Mouse (Mus musculus) cerebellum, postnatal 14 days (tissue): Measurements from ENCODE around the gene Ric1.

Experiments used
- DNase-seq, 2 experiments: peaks; one replicate each; pipeline ENCODE4 v3.0.0; 2021; ENCODE audit warnings: mixed read lengths in 2 of 2

Gene Ric1

DNA sequence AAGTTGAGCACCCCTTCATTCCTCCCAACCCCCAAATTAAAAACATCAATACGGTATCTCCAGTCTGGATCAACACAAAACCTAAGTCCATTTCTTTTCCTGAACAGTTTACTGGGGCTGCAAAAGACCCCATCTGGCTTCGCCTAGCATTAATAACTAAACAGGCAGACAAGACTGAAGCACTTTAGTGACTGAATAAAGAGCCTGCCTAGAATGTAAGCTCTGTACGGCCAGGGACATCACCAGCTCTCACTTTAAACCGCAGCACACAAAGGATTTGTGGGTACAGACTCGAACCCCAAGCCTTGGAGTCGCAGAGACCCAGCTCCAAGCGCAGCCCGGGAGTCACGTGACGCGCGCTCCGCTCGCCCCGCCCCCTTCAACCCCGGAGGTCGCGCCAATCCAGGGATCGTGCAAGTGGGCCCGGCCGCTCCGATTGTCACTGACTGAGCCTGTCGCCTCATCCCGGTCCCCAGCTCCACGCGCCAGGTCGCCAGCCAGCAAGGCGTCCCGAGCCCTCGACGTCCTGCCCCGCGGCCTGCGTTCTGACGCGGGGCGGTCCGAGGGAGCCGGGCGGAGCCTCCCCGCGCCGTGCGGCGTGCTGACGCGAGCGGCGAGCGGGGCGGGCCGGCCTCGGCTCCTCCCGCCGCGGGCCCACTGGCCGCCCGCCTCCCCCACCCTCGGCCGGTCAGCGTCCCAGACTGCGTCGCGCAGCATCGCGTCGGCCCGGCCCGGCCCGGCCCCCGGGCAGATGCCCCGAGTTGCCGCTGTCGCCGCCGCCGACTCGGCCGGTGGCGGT, at the start of gene Ric1:
Gene Ric1, plus strand, starts transcription at position 646 of the 799 bp plus-strand sequence.
- peak; percentile 92 to 94 for DNase-seq

DNA sequence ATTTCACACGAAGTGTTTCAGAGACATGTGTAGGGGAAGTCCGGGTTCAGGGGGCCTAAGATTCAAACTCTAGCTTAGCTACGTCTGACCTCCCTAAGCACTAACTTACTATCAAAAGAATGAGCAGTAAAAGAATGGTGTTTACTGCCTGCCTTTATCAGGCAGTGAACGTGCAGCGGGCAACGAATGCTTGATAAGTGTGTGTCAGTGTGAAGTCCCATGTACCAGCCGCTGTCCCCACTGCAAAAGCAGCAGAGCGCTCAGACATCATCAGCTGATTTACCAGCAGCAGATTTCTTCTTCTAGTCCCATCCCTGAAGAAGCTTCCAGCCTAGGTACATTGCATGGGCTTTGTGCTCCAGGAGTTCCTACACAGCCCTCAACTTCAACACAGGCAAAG, 49.7 kb upstream of the Ric1 start:
- no peak for DNase-seq

DNA sequence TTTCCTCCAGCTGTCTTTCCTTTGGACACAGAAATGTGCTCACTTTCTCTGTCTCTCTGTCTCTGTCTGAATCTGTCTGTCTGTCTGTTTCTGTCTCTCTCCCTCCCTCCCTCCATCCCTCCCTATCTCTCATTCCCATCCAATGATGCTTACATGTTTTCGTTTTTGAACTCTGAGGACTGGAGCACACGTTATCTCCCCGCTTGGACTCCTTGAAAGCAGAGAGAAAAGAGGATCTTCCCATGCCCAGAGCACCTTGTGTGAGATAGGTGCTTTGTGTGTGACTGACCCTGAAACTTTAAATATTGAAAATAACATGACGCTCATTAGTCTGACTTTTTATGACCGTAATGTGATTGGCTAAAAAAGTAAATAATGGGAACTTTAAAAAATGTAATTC, 49.1 kb upstream of the Ric1 start:
- DNase-seq, result no peak

DNA sequence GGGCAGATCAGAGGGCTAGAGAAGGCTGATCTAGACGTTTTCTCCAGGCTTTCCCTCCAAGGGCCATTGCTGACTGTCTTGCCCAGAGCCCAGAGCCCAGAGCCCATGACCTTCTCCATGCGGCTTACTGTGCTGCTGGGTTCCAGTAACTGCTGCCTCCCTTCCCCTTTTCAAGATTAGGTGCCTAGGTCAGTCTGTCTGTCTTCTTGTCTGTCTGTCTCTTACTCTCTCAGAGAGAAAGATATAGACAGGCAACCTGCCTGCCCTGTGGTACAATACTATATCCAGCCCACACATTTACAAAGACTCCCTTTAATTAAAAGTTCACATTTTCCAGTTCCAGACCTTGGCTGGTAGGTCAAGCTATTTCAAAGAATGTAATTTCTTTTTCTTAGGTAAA, 47.3 kb upstream of the Ric1 start:
- DNase-seq, result no peak

DNA sequence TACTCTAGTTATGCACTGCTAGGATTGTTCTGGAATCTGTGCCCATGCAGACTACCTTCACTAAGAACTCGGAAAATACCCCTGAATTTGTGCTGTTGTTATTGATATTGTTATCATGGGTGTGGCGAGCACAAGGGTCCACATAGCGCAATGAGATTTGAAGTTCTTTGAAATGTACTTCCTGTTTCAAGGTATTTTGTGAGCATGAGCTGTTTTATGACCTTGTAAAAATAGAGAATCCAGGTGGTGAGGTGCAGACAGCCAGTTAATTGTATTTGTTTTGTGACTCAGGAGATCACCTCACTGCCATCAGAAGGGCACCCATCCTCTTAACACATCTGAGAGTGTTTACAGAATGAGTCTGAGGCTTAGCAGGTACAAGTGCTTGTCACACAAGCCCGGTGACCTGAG, 46.9 kb upstream of the Ric1 start:
- no peak for DNase-seq

DNA sequence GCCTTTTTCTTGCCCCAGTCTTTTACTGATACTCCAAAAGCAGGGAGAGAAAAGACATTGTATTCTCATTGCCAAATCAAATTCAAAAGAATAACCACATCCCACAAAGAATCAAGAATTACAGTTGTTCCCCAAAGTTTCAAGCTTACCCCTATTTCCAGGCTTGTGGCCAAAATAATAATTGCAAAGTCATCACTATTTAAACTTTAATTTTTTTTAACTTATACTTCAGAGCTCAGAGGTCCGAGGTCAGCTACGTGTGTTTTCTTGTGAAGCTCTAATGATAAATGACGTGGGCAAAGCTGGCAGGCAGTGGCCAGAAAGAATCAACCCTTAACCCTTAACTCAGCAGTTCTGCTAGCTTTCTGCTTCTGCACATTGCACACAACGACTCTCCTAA, 43.5 kb upstream of the Ric1 start:
- DNase-seq, result no peak

DNA sequence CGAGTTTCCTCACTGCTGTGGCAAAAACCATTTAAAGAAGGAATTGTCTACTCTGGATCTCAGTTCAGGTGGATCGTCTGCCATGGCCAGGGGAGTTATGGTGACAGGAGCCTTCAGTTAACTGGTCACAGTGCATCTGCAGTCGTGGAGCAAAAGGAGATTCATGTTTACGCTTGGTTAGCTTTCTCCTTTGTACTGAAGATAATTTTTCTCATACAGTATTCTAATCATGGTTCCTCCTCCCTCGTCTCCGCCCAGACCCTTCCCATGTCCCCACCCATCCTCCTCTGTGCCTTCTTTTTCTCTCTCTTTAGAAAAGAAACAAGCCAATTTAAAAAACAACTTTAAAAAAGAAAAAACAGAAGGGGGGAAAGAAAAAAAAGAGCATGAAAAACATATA, 40.5 kb upstream of the Ric1 start:
- no peak for DNase-seq

DNA sequence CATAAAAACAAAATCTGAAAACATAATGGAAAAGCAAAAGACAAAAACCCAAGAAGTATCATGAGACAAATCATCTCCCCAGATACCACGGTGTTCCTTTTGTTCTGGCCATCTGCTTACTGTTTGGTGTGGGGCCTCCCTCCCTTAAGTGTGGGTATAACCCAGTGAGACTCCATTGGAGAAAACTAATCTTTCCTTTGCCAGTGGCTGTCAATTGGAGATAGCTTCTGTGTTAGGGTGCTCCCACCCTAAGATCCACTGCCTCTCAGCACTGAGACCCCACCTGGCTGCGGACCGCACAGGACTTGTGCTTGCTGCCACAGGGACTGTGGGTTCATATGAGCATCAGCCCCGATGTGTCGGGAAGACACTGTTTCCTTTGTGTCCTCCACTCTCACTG, 39.9 kb upstream of the Ric1 start:
- no peak for DNase-seq

DNA sequence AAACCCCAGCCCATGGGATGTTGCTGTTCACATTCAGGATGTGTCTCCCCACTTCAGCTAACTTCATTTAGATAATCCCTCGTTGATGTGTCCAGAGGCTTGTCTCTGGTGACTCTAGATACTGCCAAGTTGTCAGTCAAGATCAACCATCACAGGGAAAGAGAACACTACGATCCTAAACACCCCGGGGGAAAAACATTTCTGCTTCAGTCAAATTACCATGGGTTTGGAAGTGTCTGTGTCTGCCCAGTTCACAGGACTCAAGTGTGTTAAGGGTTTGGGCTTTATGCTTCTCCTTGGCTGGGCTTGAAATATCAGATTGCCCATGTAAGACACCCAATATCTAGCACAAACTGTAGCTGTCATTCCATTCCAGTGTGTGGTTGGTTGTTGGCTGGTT, 39.4 kb upstream of the Ric1 start:
- DNase-seq, result no peak

DNA sequence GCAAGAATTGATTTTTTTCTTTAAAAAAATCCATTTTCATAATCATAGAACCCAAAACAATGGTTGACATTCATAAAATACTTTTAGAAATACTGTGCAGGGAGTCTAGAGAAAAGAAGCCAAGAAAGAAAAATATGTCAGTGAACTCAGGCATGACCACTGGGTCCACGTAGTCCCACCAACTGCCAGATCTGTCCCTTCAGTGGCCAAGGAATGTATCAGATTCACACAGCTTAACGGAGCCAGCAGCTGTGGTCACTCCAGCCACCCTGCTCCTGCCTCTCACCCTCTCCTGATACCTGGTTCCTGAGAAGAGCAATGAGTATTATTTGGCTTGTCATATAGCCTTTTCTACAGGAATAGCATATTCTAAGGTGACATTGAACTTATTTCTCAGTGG, 38.7 kb upstream of the Ric1 start:
- DNase-seq, result no peak

DNA sequence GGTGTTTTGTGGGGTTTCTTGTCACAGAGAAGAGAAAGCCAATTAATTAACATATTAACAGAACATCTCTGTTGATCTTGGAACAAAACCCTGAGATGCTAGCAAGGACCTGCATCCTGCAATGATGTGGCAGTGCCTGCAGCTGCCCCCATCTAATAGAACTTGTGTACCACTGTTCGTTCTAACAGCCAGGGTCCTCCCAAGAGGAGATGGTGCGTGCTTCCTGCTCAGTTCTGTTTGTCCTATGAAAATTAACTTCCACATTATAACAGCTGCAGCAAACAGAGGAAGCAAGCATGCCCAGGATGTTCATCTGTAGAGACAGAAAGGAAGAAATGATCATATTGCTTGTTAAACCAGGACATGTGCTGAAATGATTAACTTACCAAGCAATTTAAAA, 37.5 kb upstream of the Ric1 start:
- DNase-seq, result no peak

DNA sequence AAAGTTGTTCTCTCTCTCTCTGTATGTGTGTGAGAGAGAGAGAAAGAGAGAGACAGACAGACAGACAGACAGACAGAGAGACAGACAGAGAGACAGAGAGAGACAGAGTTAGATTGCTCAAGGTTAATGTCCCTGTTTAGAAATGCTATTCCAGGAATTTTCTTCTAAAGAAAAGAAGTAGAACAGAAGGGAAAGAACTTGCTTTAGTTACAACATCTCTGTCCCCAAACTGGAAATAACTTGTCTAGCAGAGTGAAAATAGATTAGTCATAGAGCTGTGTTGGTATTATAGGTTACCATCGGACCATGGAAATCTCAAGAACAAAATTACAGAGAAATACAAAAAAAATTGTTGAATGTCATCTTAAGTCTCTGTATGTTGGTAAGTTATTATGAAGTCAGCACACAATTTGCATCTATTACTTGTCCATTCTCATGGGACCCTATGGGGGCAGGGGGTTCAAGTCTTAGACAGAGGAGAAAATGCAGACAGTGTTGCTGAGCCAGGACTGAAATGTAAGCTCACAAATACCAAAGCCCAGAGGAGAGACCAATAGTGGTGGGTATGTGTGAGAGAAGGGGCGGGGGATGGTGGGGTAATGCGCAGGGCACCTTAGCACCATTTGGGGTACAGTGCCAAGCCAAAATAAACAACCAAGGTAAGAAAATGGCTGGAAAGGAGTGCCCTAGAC, 36.7 kb upstream of the Ric1 start:
- no peak for DNase-seq

DNA sequence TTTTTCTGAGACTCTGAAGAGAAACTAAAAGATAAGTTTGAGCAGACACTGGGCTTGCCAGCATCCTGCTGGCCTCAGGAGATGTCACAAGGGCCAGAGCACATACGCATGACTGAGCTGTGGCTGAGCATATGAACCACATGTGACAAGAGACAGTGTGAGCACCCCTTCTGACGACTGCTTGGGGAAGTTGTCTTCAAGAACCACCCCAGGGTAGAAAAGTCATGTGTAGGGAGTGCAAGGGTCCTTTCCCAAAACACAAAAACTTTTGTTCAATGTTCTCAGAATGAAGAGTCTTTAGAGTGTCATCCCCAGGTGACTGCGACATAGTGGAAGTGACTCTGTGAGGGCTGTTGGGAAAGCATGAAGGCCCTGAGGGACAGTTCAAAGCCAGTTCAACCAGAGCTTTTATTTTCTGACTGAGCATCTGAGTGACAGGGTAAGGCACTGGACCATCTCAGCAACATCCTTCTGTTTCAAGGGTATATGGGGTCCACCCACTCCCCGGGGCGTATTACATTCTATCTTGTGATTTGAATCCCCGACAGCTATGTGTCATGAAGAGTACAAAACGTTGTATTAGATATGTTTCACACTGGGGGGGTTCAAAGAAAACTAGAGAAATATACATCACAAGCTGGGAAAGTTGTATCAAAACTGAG, 35.4 kb upstream of the Ric1 start:
- DNase-seq, result no peak

DNA sequence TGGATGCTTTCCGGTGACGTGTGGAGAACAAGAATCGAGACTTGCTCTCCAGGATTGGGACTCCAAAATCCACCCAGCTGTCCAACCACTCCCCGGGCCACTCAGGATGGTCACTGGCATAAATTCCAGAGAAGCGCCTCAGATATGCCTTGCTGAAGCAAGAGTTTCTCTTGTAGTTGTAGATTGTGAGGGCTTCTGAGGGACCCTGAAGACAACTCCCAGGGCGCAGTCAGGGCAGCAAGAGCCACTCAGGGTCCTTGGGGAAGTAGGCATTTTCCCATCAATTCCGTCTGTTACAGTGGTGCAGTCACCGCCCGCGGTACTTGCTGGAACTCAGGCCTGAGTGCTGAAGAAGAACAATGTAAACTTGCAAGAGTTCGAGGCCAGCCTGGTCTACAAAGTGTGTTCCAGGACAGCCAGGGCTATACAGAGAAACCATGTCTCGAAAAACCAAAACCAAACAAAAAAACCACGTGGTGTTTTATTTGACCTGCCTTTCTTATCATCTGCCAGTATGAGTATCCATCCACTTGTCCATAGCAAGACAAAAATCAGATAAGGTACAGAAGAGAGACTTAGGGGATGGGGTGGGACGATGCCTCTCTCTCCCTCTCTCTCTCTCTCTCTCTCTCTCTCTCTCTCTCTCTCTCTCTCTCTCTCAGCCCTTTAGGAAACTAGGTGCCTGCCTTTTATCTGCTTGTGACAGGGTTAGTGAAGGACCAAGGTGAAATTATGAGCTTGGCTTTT, 34.6 kb upstream of the Ric1 start:
- no peak for DNase-seq

DNA sequence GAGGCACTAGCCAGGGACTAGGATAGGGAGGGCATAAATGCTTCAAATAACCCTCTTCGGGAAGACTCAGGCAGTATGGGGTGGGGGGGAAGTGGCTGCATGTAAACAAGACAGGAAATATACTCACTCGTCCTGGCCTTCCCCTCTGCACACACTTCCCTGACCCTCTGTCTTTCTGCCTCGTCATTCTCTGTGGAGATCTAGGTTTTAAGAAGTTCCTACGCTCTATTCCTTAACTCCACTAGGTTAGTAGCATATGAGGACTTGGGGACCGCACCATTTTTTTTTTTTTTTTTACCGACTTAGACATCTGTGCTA, 34.0 kb upstream of the Ric1 start:
- no peak for DNase-seq

DNA sequence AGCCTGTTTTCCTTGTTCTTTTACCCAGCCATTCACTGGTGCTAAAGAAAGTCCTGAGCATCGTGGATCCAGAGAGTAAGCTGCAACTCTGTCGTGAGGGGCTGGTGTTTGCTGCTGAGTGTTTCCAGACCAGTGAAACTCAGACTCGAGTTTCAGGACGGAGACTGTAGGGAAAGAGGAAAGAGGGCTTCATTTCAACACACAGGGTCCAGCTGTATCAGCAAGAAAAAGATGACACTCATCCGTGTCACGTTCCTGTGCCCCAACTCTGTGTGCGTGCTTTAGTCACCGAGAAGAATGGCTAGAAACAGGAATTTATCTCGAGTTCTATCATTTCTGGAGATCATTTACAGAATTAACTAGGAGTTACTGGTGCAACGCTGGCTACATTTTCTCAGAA, 33.7 kb upstream of the Ric1 start:
- DNase-seq, result no peak

DNA sequence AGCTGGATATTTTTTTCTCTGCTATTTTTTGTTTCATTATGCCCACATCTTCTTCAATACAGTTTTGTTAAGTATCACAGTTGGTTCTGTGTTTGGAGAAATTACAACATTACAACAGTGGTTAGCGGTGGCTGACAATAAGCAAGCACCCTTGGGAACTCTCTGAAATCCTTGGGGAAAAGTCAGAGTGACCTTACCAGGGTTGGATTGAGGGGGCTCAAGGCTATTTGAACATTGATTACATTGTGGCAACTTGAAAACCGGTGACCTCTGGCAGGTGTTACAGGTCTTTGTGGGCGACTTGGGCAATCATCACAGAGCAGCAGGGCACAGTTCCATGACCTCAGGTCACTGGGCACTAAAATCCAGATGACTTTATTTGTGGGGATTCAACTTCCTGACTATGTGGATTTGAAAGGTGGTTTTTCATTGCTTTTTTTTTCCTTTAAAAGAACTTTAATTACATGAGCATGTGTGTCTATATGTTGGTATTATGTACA, 32.2 kb upstream of the Ric1 start:
- no peak for DNase-seq

DNA sequence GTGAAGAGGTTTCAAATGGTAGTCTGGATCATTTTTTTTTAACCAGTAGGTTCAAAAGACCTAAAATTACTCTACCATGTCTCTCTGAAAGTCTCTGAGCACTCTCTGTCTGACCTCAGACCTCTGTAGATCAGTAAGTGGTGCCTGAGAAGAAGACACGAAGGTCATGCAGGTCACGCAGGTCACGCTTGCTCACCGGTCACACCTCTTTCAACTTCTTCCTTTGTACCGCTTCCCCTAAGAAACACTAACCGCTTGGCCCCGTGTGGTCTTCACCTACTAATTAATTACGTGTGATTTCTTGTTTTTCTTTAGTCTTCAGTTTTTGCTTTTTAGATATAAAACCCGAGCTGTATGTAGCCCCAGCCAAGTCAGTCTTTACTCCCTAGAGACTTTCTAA, 30.6 kb upstream of the Ric1 start:
- no peak for DNase-seq

DNA sequence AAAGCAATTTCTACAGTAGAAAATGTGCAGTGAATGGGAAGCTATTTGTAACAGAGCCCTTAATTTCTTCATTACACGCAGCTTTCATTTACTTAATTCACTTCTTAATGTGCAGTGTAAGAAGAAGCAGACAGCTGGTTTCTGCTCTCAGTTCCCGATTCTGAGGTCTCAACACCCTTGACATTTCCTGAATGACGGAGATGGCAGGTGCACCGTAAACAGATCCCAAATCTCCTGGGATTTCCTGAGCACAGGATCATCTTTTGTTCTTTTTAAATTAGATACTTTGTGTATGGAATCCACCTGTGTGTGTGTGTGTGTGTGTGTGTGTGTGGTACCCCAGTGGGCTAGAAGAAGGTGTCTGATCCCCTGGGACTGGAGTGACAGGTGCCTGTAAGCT, 27.6 kb upstream of the Ric1 start:
- DNase-seq, result no peak

DNA sequence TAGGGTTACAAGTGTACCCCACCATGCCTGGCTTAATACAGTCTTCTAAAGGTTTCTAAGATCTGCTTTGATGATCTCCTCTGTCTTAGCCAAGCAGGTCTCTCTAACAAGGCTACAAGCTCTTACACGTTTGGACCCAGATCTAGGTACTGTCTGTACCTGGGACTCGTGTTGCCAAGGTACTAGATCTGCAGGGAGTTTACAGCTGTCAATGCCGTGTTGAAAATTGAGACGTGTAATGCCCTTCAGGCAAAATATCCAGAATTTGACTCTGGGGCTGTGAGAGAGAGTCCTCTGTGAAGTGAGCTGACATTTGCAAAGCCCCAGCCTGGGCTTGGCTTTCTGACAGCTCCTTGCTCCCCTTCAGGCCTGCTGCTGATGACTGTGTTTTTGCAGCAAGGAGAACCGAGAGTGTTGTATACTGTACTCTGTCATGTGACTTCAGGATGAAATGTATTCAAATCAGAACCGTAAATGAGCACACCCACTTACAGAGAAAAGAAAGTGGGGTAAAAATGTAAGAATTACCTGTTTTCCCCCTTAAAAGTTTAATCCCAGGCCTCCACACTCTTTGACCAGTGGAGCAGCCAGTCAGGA, 26.0 kb upstream of the Ric1 start:
- DNase-seq, result no peak

DNA sequence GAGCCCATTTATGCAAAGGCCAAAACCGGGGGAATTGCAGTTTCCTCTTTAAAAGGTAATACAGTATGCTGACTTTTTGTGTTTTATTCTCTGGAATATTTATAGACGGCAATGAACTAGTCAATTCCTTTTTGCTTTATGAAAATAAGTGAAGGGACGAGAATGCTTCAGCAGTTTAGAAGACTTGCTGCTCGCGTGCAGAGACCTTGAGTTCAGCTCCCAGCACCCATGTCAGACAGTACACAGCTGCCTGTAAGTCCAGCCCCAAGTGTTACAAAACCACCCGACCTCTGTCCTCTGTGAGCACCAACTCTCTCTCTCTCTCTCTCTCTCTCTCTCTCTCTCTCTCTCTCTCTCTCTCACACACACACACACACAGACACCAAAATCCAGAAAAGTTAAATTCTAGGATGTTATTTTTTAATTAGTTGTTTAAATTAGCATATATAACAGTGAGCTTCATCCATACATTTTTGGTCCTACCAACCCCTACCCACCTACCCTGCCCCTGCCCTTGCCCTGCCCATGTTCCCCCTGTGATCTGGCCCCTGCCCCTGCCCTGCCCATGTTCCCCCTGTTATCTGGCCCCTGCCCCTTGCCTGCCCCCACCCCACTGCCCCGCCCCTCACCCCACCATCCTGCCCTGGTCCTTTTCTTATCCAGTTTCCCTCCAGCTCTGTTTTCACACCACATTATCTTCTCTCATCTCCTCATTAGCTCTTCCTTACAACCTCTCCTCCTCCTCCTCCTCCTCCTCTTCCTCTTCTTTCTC, 25.1 kb upstream of the Ric1 start:
- DNase-seq, result no peak

DNA sequence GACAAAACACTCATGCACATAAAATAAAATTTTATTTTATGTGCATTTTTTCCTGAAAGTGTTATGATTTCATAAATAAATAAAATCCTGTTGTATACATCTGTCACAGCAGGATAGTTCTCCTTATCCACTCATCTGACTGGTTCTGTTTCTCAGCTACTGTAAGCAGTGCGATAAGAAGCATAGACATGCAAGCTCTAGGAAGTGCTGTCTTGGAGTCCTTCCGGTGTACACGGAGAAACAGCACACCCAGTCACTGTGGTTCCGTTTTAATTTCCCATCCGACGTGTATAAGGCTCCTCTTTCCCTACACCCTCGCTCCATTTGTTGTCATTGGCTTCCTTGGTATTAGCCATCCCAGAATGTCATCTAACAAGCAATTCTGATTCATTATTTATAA, 24.2 kb upstream of the Ric1 start:
- DNase-seq, result no peak
